Mouse (Mus musculus): Measurements from ENCODE around the gene Sh3gl1. TPM values are rescaled to one million over a fixed set of nuclear protein-coding genes. Genes with fewer than 3 reads are reported as not detected.
"Not testable (repeated sequence)": the region's sequence is repeated elsewhere in the genome, so short reads cannot be mapped to it uniquely, and the experiment has no call there.

Sh3gl1 gene
- 124 and 129 TPM in 2 replicates for polyA plus RNA-seq (2014; fragmentation: Nextera tagmentation; extraction: Ambion mirVana)

DNA sequence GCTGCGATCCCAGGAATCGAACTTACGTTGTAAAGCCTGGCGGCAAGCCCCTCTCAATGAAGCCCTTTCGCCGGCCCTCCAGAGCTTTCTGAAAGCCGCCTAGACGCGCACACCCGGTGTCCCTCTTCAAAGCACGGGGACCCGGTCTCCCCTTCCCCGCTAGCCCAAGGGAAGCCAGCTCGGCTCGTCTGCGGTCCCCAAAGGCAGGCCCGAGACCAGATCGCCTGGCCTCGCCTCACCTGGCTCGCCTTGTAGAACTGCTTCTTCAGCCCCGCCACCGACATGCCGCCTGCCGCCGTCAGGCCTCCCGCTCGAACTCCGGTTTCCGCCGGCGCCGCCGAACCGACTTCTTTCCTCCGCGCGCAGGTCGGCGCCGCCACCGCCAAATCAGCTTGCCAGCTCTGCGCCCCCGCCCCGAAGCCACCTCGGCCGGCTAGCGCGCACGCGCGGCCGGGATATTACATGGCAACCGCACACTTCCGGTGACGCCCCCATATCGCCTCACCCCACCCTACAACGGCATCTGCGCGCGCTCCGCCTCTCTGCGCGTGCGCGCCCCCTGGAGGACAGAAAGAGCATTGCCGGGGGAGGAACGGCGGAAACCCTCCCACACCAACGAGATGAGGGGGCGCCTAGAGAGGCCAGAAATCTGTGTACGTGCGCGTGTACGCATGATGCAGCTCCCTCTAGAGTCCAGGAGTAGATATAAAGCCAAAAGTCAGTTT lies at the start of gene Sh3gl1:
TSS of gene Sh3gl1 (minus strand) at position 460 of the 725 bp plus-strand sequence.
- Histone ChIP-seq H3K27me3 (replicated peaks; ENCODE audit: control insufficient read depth, insufficient read depth, low read length) (no peaks in the 10 kb centered on the region), H3K4me3 (ENCODE audit: low read depth, low read length) (peak within 1 kb of the TSS; percentile 70), H3K36me3 (ENCODE audit: control insufficient read depth, insufficient read depth, low read length) (peaks cover 12% of the 10 kb centered on the region; the same call in 1 of the 2 replicates), H3K27ac (ENCODE audit: low read depth) (peak within 1 kb of the TSS; percentile 73), H3K9me3 (ENCODE audit: control insufficient read depth, low read length) (no peaks in the 10 kb centered on the region), H3K4me1 (replicated peaks; ENCODE audit: control insufficient read depth, insufficient read depth, low read length) (peaks cover 32% of the 10 kb centered on the region), H3K4me2 (ENCODE audit: low read length) (peak within 1 kb of the TSS; percentile 75), H3K9ac (ENCODE audit: low read length) (peak within 1 kb of the TSS; percentile 90)
- DNase-seq (ENCODE audit: low spot score) (peak; percentile 98), ATAC-seq (replicated peaks; ENCODE audit: low FRiP score, low TSS enrichment, low read depth) (peak; percentile 85)
- WGBS: under 1% methylated on average over 73 of the region's 74 CpGs

DNA sequence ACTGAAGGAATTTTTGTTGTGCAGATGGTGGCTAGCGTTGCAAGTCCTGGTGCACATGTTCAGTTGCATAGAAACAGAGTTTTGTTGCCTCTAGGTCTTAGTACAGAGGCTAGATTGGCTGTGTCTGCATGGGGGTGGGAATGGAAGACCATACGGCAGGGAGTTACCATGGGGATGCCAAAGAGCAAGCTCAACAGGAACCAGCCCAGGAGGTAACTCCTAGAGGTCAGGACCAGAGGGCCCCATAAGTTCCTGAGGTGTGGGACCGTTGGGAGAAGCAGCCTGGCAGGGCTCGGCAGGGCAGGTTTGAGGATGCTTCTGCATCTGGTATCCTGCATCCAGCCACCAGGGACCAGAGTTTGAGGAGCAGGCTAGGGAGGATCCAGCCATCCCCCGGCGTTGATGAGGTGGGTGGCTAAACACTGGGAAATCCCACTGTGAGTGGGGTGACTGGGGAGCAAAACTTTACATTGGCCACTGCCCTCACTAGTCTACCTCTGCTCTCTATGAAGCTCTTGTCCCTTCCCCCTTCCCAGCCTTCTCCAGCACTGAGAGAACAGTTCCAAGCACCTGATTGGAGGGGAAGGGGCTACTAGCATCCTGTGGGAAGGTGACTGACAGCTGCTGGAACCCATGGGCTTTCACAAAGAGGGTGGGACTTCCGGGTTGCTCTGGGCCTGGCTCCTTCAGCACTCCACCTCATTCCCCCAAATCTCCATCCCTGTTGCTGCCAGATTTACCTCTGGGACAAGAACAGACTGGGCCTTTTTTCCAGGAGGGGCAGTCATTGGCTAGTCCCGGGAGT lies 44.5 kb upstream of the Sh3gl1 start:
- Histone ChIP-seq H3K9me3 (ENCODE audit: control insufficient read depth, low read length) (no peaks in the 10 kb centered on the region), H3K36me3 (ENCODE audit: control insufficient read depth, insufficient read depth, low read length) (peaks cover 27% of the 10 kb centered on the region), H3K4me3 (ENCODE audit: low read depth, low read length) (peak overlapping the region; percentile 95), H3K4me2 (ENCODE audit: low read length) (peak overlapping the region; percentile 97), H3K4me1 (replicated peaks; ENCODE audit: control insufficient read depth, insufficient read depth, low read length) (peaks cover 17% of the 10 kb centered on the region), H3K9ac (ENCODE audit: low read length) (peak overlapping the region; percentile 74), H3K27ac (ENCODE audit: low read depth) (no peak overlapping the region), H3K27me3 (replicated peaks; ENCODE audit: control insufficient read depth, insufficient read depth, low read length) (no peaks in the 10 kb centered on the region)
- ATAC-seq (replicated peaks; ENCODE audit: low FRiP score, low TSS enrichment, low read depth): peak; percentile 12; the same call in 1 of the 2 replicates
- WGBS: 7% methylated on average over 8 of the region's 8 CpGs
- peak; percentile 73 for DNase-seq (ENCODE audit: low spot score)

DNA sequence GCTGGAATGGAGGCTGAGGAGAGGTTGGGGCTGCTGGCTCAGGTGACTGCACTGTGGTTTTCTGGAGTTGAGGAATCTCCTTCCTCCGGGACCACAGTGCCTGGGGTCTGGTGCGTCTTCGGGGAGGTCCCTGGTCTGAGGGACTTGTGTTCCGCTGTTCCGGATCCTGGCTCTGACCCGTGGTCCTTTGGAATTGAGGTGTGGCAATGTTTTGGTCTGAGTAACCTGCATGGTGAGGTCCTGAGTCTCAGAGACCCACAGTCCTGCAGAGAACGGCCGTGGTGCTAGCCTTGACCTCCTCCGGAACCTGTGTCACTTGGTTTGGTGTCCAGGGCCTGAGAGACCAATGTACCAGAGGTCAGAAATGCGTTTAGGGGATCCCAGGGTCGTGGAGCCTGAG lies 43.5 kb upstream of the Sh3gl1 start:
- ATAC-seq (replicated peaks; ENCODE audit: low FRiP score, low TSS enrichment, low read depth) (no peak), DNase-seq (ENCODE audit: low spot score) (no peak)
- peaks cover 24% of the 10 kb centered on the region for H3K4me1 ChIP-seq (replicated peaks; ENCODE audit: control insufficient read depth, insufficient read depth, low read length)
- H3K9me3 ChIP-seq (ENCODE audit: control insufficient read depth, low read length): no peaks in the 10 kb centered on the region
- peak overlapping the region; percentile 97 for H3K4me2 ChIP-seq (ENCODE audit: low read length)
- H3K4me3 ChIP-seq (ENCODE audit: low read depth, low read length): peak overlapping the region; percentile 95
- H3K27ac ChIP-seq (ENCODE audit: low read depth): 0 out of 2 replicates have a peak overlapping the region, but pooled peaks have one; percentile 22
- H3K36me3 ChIP-seq (ENCODE audit: control insufficient read depth, insufficient read depth, low read length): peaks cover 22% of the 10 kb centered on the region
- WGBS: 1% methylated on average over 11 of the region's 11 CpGs
- peak overlapping the region; percentile 74 for H3K9ac ChIP-seq (ENCODE audit: low read length)
- H3K27me3 ChIP-seq (replicated peaks; ENCODE audit: control insufficient read depth, insufficient read depth, low read length): no peaks in the 10 kb centered on the region

DNA sequence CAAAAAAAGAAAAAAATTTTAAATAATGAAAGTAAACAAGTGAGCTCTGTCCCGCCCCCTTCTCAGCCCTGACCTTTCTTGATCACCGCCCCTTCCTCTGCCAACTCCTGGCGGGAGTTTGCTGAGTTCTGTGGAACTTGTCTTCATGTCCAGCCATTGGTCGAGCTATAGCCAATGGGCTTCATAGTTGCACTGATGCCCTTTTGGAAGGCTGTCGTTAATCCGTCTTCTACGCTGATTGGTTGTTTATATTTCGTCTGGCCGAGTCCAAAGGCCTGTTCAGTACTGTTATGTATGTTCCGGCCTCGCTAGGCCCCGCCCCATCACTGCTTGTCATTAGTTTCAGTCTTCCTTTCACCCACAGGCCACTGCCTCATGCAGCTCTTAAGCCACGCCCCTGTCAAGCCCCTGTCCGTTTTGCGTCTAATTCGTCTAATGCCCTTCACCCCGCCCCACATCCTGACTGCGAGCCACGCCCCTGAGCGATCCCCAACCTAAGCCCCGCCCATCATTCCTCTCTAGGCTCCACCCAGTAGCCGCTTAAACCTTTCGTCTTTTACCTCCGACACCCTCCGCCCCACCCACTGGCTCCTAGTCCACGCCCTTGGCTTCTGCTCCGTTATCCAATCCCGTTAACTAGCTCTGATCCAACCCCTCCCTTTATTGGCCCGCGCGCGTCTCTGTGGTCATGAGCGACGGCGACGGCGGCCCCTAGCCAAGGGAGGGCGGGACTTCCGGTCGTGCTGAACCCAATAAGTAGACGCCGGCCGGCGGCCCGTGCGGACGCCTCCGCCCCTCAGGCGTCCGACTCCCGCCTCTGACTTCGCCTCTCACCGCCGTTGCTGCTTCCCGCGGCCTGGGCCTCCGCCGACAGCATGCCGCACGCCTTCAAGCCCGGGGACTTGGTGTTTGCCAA lies 42.7 kb upstream of the Sh3gl1 start, which contains the start of gene Hdgfl2:
TSS of gene Hdgfl2 (plus strand) at position 755 of the 916 bp plus-strand sequence.
- Histone ChIP-seq H3K9me3 (ENCODE audit: control insufficient read depth, low read length) (no peaks in the 10 kb centered on the region), H3K9ac (ENCODE audit: low read length) (peak within 1 kb of the TSS; percentile 74), H3K4me3 (ENCODE audit: low read depth, low read length) (peak within 1 kb of the TSS; percentile 95), H3K27ac (ENCODE audit: low read depth) (peak within 1 kb of the TSS; percentile 54; the same call in 1 of the 2 replicates), H3K4me1 (replicated peaks; ENCODE audit: control insufficient read depth, insufficient read depth, low read length) (peaks cover 25% of the 10 kb centered on the region), H3K27me3 (replicated peaks; ENCODE audit: control insufficient read depth, insufficient read depth, low read length) (no peaks in the 10 kb centered on the region), H3K36me3 (ENCODE audit: control insufficient read depth, insufficient read depth, low read length) (peaks cover 18% of the 10 kb centered on the region), H3K4me2 (ENCODE audit: low read length) (peak within 1 kb of the TSS; percentile 97)
- under 1% methylated on average over 61 of the region's 61 CpGs for WGBS
- DNase-seq (ENCODE audit: low spot score): peak; percentile 98
- peak; percentile 92 for ATAC-seq (replicated peaks; ENCODE audit: low FRiP score, low TSS enrichment, low read depth)

DNA sequence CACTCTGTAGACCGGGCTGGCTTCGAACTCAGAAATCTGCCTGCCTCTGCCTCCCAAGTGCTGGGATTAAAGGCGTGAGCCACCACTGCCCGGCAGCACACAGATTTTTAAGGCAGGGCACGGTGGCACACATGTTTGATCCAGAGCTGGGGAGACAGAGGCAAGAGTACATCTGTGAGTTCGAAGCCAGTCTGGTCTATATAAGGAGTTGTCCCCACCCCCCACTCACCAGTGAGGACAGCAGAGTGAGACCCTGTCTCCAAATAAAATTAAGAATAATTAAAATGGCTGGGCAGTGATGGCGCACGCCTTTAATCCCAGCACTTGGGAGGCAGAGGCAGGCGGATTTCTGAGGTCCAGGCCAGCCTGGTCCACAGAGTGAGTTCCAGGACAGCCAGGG lies 41.9 kb upstream of the Sh3gl1 start:
- H3K27me3 ChIP-seq (replicated peaks; ENCODE audit: control insufficient read depth, insufficient read depth, low read length); ATAC-seq (replicated peaks; ENCODE audit: low FRiP score, low TSS enrichment, low read depth); H3K9ac ChIP-seq (ENCODE audit: low read length); DNase-seq (ENCODE audit: low spot score); H3K9me3 ChIP-seq (ENCODE audit: control insufficient read depth, low read length): not testable (repeated sequence)
- Histone ChIP-seq H3K4me3 (ENCODE audit: low read depth, low read length) (peak overlapping the region; percentile 95; the same call in 1 of the 2 replicates), H3K4me1 (replicated peaks; ENCODE audit: control insufficient read depth, insufficient read depth, low read length) (peaks cover 29% of the 10 kb centered on the region), H3K27ac (ENCODE audit: low read depth) (peak overlapping the region; percentile 54; the same call in 1 of the 2 replicates), H3K36me3 (ENCODE audit: control insufficient read depth, insufficient read depth, low read length) (peaks cover 13% of the 10 kb centered on the region), H3K4me2 (ENCODE audit: low read length) (peak overlapping the region; percentile 39)
- WGBS: 66% methylated on average over 9 of the region's 9 CpGs

DNA sequence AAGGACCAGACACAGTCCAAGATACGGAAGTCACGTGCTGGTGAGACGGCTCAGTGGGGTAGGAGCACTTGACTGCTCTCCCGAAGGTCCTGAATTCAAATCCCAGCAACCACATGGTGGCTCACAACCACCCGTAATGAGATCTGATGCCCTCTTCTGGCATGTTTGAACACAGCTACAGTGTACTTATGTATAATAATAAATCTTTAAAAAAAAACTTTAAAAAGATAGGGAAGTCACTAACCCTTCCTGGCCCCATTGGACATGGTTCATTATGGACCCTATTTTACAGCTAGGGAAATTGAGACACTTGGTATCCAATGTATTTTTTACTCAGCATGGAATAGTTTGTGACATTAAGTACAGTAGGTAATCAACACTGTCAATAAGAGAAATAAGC lies 41.1 kb upstream of the Sh3gl1 start:
- H3K27me3 ChIP-seq (replicated peaks; ENCODE audit: control insufficient read depth, insufficient read depth, low read length): no peaks in the 10 kb centered on the region
- peaks cover 33% of the 10 kb centered on the region for H3K4me1 ChIP-seq (replicated peaks; ENCODE audit: control insufficient read depth, insufficient read depth, low read length)
- no peak for DNase-seq (ENCODE audit: low spot score)
- no peak overlapping the region for H3K9ac ChIP-seq (ENCODE audit: low read length)
- no peak overlapping the region for H3K4me3 ChIP-seq (ENCODE audit: low read depth, low read length)
- no peak overlapping the region for H3K27ac ChIP-seq (ENCODE audit: low read depth)
- H3K4me2 ChIP-seq (ENCODE audit: low read length): no peak overlapping the region
- WGBS: 93% methylated on average over 5 of the region's 5 CpGs
- peaks cover 13% of the 10 kb centered on the region for H3K36me3 ChIP-seq (ENCODE audit: control insufficient read depth, insufficient read depth, low read length)
- no peak for ATAC-seq (replicated peaks; ENCODE audit: low FRiP score, low TSS enrichment, low read depth)
- H3K9me3 ChIP-seq (ENCODE audit: control insufficient read depth, low read length): no peaks in the 10 kb centered on the region

DNA sequence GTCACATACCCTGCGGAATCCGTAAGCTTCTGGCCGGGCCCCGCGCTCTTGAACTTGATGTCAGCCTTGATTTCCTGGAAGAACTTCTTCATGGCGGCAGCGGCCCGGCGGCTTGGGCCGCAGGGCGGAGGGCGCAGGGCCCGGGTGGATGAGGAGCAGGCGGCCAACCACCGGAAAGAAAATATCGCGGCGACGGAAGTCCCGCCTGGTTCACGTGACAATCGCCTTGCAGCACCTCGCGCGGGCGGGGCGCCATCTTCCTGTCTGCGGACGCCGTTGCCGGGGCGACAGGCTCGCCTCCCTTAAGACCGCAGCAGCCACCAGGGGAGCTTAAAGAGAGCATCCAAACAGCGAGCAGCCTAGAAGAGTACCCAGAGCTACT lies 38.4 kb upstream of the Sh3gl1 start, which contains the start of gene Ubxn6:
TSS of gene Ubxn6 (minus strand) at position 202 of the 382 bp plus-strand sequence.
- Histone ChIP-seq H3K4me3 (ENCODE audit: low read depth, low read length) (peak within 1 kb of the TSS; percentile 80), H3K27me3 (replicated peaks; ENCODE audit: control insufficient read depth, insufficient read depth, low read length) (no peaks in the 10 kb centered on the region), H3K27ac (ENCODE audit: low read depth) (peak within 1 kb of the TSS; percentile 95), H3K9ac (ENCODE audit: low read length) (peak within 1 kb of the TSS; percentile 73), H3K9me3 (ENCODE audit: control insufficient read depth, low read length) (no peaks in the 10 kb centered on the region), H3K4me1 (replicated peaks; ENCODE audit: control insufficient read depth, insufficient read depth, low read length) (peaks cover 16% of the 10 kb centered on the region; the same call in 1 of the 2 replicates), H3K36me3 (ENCODE audit: control insufficient read depth, insufficient read depth, low read length) (peaks cover 35% of the 10 kb centered on the region), H3K4me2 (ENCODE audit: low read length) (peak within 1 kb of the TSS; percentile 66)
- under 1% methylated on average over 35 of the region's 35 CpGs for WGBS
- DNase-seq (ENCODE audit: low spot score) (peak; percentile 94), ATAC-seq (replicated peaks; ENCODE audit: low FRiP score, low TSS enrichment, low read depth) (peak; percentile 34)

All from intestine, embryonic 14.5 days (tissue).